Mouse (Mus musculus) stomach, embryonic 14.5 days (tissue): ENCODE measurements at regions not wholly inside any gene's neighbourhood (a gene's known extent, or its start where the extent isn't known, plus 50 kb on each side); places are given as distances from the start of the nearest gene placed in this dataset.

Experiments used
- ATAC-seq: fragments of 200-750 bp; cut with Nextera tagmentation; 2 replicates; pipeline ENCODE4 v1.8.0; 2017; ENCODE audit warnings: low read depth, moderate TSS enrichment; ENCODE audit not compliant: insufficient number of reproducible peaks, insufficient read depth, low FRiP score
- H3K27ac ChIP-seq: fragments of 300-500 bp; sonication (generic); 2 replicates; pipeline ENCODE4 v1.5.1; 2014; ENCODE audit warnings: mild to moderate bottlenecking, low read length, moderate library complexity, mixed read lengths
- H3K27me3 ChIP-seq: fragments of 300-500 bp; sonication (generic); 2 replicates; pipeline ENCODE4 v1.6.1; 2014; ENCODE audit warnings: low read length, control low read depth, mixed read lengths; ENCODE audit not compliant: control insufficient read depth, insufficient read depth
- H3K36me3 ChIP-seq: fragments of 300-500 bp; sonication (generic); 2 replicates; pipeline ENCODE4 v1.6.1; 2014; ENCODE audit warnings: mild to moderate bottlenecking, control low read depth, low read length, moderate library complexity, mixed read lengths; ENCODE audit not compliant: control insufficient read depth, insufficient read depth
- H3K4me1 ChIP-seq: fragments of 300-500 bp; sonication (generic); 2 replicates; pipeline ENCODE4 v1.6.1; 2014; ENCODE audit warnings: low read length, control low read depth, mixed read lengths; ENCODE audit not compliant: control insufficient read depth, insufficient read depth
- H3K4me2 ChIP-seq: fragments of 300-500 bp; sonication (generic); replicated peaks from 2 replicates; pipeline ENCODE4 v1.6.1; 2014; ENCODE audit warnings: low read depth, low read length, control low read depth
- H3K4me3 ChIP-seq: fragments of 300-500 bp; sonication (generic); 2 replicates; pipeline ENCODE4 v1.5.1; 2014; ENCODE audit warnings: low read depth, low read length, control low read depth
- H3K9ac ChIP-seq: fragments of 300-500 bp; sonication (generic); replicated peaks from 2 replicates; pipeline ENCODE4 v1.6.1; 2014; ENCODE audit warnings: low read depth, mild to moderate bottlenecking, control low read depth, low read length, moderate library complexity, mixed read lengths
- H3K9me3 ChIP-seq: fragments of 300-500 bp; sonication (generic); 2 replicates; pipeline ENCODE4 v1.6.1; 2016; ENCODE audit warnings: low read depth, low read length, control low read depth; ENCODE audit not compliant: control insufficient read depth
- WGBS: fragments of 180-500 bp; shearing (Covaris S2); extraction: QIAGEN DNeasy Blood & Tissue Kit; methylation state at CpG from one replicate; pipeline ENCODE4 v1.1.7; 2014; 5-methylcytosine and 5-hydroxymethylcytosine counted together

GRCm38 (mm10) chr2:169524429-169524828 is 63.1 kb downstream of the Gm11011 start:
- H3K36me3 ChIP-seq = no peaks in the 10 kb centered on the region
- H3K9me3 ChIP-seq = no peaks in the 10 kb centered on the region
- no peak for ATAC-seq
- no peaks in the 10 kb centered on the region for H3K27me3 ChIP-seq
- H3K9ac ChIP-seq = no peak overlapping the region
- no peaks in the 10 kb centered on the region for H3K4me1 ChIP-seq
- no peak overlapping the region for H3K4me3 ChIP-seq
- WGBS = 79% methylated on average over 17 of the region's 17 CpGs
- H3K27ac ChIP-seq = no peak overlapping the region
- H3K4me2 ChIP-seq = no peak overlapping the region

GRCm38 (mm10) chr2:169519941-169520340 is 67.6 kb downstream of the Gm11011 start:
- no peak for ATAC-seq
- H3K27me3 ChIP-seq = no peaks in the 10 kb centered on the region
- H3K4me2 ChIP-seq = no peak overlapping the region
- no peak overlapping the region for H3K9ac ChIP-seq
- no peak overlapping the region for H3K4me3 ChIP-seq
- WGBS = 61% methylated on average over 9 of the region's 9 CpGs
- H3K9me3 ChIP-seq = no peaks in the 10 kb centered on the region
- no peak overlapping the region for H3K27ac ChIP-seq
- no peaks in the 10 kb centered on the region for H3K4me1 ChIP-seq
- no peaks in the 10 kb centered on the region for H3K36me3 ChIP-seq

GRCm38 (mm10) chr2:169515350-169515749 is 72.2 kb downstream of the Gm11011 start:
- no peak overlapping the region for H3K4me2 ChIP-seq
- no peak overlapping the region for H3K4me3 ChIP-seq
- WGBS = 75% methylated on average over 11 of the region's 11 CpGs
- H3K9ac ChIP-seq = no peak overlapping the region
- no peaks in the 10 kb centered on the region for H3K4me1 ChIP-seq
- H3K9me3 ChIP-seq = no peaks in the 10 kb centered on the region
- H3K27me3 ChIP-seq = no peaks in the 10 kb centered on the region
- no peak for ATAC-seq
- no peaks in the 10 kb centered on the region for H3K36me3 ChIP-seq
- no peak overlapping the region for H3K27ac ChIP-seq

- Histone ChIP-seq H3K4me3 (no peak overlapping the region), H3K4me1 (no peaks in the 10 kb centered on the region), H3K4me2 (no peak overlapping the region), H3K9me3 (no peaks in the 10 kb centered on the region), H3K36me3 (no peaks in the 10 kb centered on the region), H3K27me3 (no peaks in the 10 kb centered on the region), H3K27ac (no peak overlapping the region), H3K9ac (no peak overlapping the region)
- ATAC-seq = no peak
- 79% methylated on average over 2 of the region's 2 CpGs for WGBS
These were observed 76.8 kb downstream of the Gm11011 start for GRCm38 (mm10) chr2:169510741-169511140.

GRCm38 (mm10) chr2:169509406-169509805 is 78.1 kb downstream of the Gm11011 start:
- no peak overlapping the region for H3K4me2 ChIP-seq
- WGBS = 86% methylated on average over 4 of the region's 4 CpGs
- H3K27ac ChIP-seq = no peak overlapping the region
- H3K9me3 ChIP-seq = no peaks in the 10 kb centered on the region
- no peaks in the 10 kb centered on the region for H3K27me3 ChIP-seq
- no peaks in the 10 kb centered on the region for H3K36me3 ChIP-seq
- no peak for ATAC-seq
- no peak overlapping the region for H3K9ac ChIP-seq
- no peaks in the 10 kb centered on the region for H3K4me1 ChIP-seq
- H3K4me3 ChIP-seq = no peak overlapping the region

GRCm38 (mm10) chr2:169504416-169505057 is 83.0 kb downstream of the Gm11011 start:
- H3K9ac ChIP-seq = no peak overlapping the region
- ATAC-seq = no peak
- H3K4me1 ChIP-seq = no peaks in the 10 kb centered on the region
- 90% methylated on average over 11 of the region's 11 CpGs for WGBS
- H3K27me3 ChIP-seq = no peaks in the 10 kb centered on the region
- no peak overlapping the region for H3K27ac ChIP-seq
- no peak overlapping the region for H3K4me2 ChIP-seq
- H3K36me3 ChIP-seq = no peaks in the 10 kb centered on the region
- no peak overlapping the region for H3K4me3 ChIP-seq
- H3K9me3 ChIP-seq = no peaks in the 10 kb centered on the region

- no peak overlapping the region for H3K4me3 ChIP-seq
- WGBS = 70% methylated on average over 6 of the region's 6 CpGs
- H3K9me3 ChIP-seq = no peaks in the 10 kb centered on the region
- H3K27me3 ChIP-seq = no peaks in the 10 kb centered on the region
- no peak overlapping the region for H3K4me2 ChIP-seq
- no peaks in the 10 kb centered on the region for H3K36me3 ChIP-seq
- no peak overlapping the region for H3K9ac ChIP-seq
- H3K4me1 ChIP-seq = no peaks in the 10 kb centered on the region
- H3K27ac ChIP-seq = no peak overlapping the region
- no peak for ATAC-seq
These were observed 84.0 kb downstream of the Gm11011 start for GRCm38 (mm10) chr2:169503598-169503958.

GRCm38 (mm10) chr2:169502717-169503597 is 84.6 kb downstream of the Gm11011 start:
- 76% methylated on average over 19 of the region's 19 CpGs for WGBS
- no peak for ATAC-seq
- no peak overlapping the region for H3K4me2 ChIP-seq
- no peak overlapping the region for H3K27ac ChIP-seq
- H3K27me3 ChIP-seq = no peaks in the 10 kb centered on the region
- no peaks in the 10 kb centered on the region for H3K4me1 ChIP-seq
- no peaks in the 10 kb centered on the region for H3K36me3 ChIP-seq
- no peak overlapping the region for H3K9ac ChIP-seq
- H3K9me3 ChIP-seq = no peaks in the 10 kb centered on the region
- no peak overlapping the region for H3K4me3 ChIP-seq
